Mouse (Mus musculus): ENCODE measurements at regions not wholly inside any gene's neighbourhood (a gene's known extent, or its start where the extent isn't known, plus 50 kb on each side); places are given as distances from the start of the nearest gene placed in this dataset.
"Not testable (repeated sequence)": the region's sequence is repeated elsewhere in the genome, so short reads cannot be mapped to it uniquely, and the experiment has no call there.

GRCm38 (mm10) chr5:45382804-45383203, 67.2 kb downstream of the Qdpr start:
- DNase-seq (ENCODE audit: low spot score in 2 of 2) = no peak

- no peak for DNase-seq (ENCODE audit: low spot score in 2 of 2)
These were observed 71.5 kb downstream of the Qdpr start for GRCm38 (mm10) chr5:45378486-45378885.

GRCm38 (mm10) chr5:45373069-45373468, 77.0 kb downstream of the Qdpr start:
- no peak for DNase-seq (ENCODE audit: low spot score in 2 of 2)

GRCm38 (mm10) chr5:45368451-45368850, 81.6 kb downstream of the Qdpr start:
- no peak for DNase-seq (ENCODE audit: low spot score in 2 of 2)

- no peak for DNase-seq (ENCODE audit: low spot score in 2 of 2)
These were observed 89.8 kb downstream of the Qdpr start for GRCm38 (mm10) chr5:45360189-45360588.

DNA sequence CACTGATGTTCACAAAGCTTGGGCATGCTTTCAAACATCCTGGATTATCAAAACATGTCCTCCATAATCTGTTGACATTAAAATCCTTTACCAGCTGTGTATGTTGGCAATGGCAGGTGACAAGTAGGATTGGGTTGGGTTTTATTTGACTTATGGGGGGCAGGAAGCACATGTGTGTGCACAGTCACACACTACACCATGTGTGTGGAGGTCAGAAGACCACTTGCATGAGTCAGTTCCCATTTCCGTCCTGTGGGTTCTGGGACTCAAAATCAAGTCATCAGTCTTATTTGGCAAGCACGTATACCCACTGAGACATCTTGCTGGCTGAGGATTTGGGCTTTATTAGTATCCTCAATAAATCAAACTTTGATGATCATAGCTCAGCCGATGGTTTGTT, 109.6 kb downstream of the Qdpr start:
- no peak for DNase-seq (ENCODE audit: low spot score in 2 of 2)

GRCm38 (mm10) chr5:45336801-45337200, 113.2 kb downstream of the Qdpr start:
- no peak for DNase-seq (ENCODE audit: low spot score in 2 of 2)

- not testable (repeated sequence) for DNase-seq (ENCODE audit: low spot score in 2 of 2)
These were observed 125.6 kb downstream of the Qdpr start for GRCm38 (mm10) chr5:45324468-45324867.

DNA sequence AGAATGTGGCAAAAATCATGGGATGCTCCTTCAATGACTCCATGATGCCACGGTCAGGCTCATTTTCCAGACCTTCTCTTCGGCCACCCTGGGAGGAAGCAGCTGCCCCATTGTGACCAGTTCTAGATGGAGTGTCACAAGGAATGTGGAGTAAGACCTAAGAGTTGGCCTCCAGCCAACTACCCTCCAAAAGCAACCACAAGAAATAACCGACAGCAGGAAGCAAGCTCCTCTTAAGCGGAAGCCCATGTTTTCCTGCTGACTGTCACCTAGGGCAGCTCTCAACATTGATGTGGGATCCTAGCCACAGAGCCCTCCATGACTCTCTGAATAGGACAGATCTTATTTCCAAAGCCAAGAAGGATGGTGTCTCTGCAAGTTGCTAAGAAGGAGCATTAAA, 126.5 kb downstream of the Qdpr start:
- no peak for DNase-seq (ENCODE audit: low spot score in 2 of 2)

DNA sequence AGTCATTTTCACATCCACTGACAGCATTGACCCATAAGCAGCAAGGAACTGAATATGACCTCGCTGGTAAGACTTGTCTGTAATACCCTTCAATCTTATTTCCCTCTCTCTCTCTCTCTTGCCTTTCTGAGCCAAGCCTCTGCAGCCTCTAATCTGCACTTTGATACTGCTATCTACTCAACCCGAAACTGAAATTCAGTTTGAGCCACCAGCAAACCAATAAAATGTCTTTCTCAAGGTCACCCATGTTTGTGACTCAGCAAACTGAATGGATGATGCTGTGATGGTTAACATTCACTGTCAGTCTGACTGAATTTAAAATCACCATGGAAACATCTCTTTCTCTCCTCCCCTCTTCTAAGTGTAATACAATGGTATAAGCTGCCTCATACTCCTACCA, 132.0 kb downstream of the Qdpr start:
- DNase-seq (ENCODE audit: low spot score in 2 of 2) = no peak

DNA sequence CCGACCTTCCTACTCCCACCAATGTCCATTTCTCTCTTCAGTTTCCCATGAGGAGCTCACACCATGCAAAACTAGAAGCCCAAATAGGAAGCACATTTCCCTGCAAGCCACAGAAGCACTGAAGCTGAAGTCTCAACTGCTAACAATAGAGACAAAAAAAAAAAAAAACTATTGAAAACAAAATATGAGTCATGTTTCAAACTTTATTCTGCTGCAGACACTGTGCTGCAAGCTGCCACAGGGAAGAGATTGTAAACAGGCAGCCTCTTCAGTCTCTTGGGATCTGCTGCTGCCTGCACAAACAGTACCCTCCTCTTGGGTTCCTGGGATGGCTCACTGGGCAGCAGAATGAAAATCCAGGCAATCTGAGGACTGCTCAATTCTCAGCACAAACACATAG, 148.9 kb downstream of the Qdpr start:
- no peak for DNase-seq (ENCODE audit: low spot score in 2 of 2)

- DNase-seq (ENCODE audit: low spot score in 2 of 2) = peak; percentile 20 to 43
These were observed 151.2 kb downstream of the Qdpr start for GRCm38 (mm10) chr5:45298872-45299271.

- no peak for DNase-seq (ENCODE audit: low spot score in 2 of 2)
These were observed 154.9 kb downstream of the Qdpr start for GRCm38 (mm10) chr5:45295134-45295533.

GRCm38 (mm10) chr5:45292833-45293546, 157.0 kb downstream of the Qdpr start:
- no peak for DNase-seq (ENCODE audit: low spot score in 2 of 2)

DNA sequence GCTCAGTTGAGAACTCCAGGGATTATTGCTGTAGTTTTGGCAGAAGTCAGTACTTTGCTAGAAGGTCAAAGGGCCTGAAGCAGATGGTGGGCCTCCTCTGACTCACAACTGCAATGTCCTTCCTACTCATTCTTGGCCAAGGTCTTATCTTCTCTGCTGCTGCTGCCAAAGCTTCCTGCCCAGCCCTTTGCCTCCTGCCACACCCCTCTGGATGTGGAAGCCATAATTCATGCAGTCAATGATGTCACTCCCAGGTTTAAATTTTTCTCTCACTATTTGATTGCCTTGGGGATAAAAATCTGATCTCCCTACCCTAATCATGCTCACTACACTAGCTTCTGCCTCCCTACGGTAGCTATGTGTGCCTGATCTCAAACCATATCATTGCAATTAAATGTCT, 157.7 kb downstream of the Qdpr start:
- no peak for DNase-seq (ENCODE audit: low spot score in 2 of 2)

DNA sequence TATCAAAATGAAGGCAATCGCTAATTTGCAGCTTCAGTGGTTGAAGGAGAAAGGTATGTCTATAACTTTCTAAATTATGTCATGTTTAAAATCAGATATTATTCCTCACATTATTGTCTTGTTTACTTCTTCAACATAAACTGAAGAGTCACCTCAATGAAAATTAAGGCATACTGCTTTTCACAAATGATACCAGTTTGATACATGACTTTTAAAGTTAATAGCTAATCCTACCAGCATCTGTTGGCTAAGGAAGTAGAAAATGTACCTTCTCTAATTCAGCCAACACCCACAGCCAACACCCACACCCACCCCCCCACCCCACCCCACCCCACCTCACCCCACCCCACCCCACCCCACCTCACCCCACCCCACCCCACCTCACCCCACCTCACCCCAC, 158.3 kb downstream of the Qdpr start:
- DNase-seq (ENCODE audit: low spot score in 2 of 2) = no peak

DNA sequence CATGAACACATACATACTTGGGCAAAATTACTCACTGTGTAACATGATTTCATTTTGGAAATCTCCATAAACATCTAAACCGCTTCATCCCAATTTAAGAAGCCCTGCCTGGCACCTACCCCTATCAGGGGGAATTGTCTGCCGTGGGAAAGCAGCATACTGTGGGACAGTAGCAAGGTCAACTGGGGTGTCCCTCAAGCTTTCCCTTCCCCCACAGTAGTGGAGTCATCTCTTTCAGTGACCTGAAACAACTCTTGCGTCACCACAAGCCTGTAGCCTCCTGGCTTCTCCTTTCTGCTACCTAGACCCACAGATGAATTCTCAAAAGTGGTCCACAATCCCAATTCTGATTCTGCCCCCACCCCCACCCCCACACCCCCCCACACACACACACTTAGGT, 158.8 kb downstream of the Qdpr start:
- DNase-seq (ENCODE audit: low spot score in 2 of 2) = no peak

DNA sequence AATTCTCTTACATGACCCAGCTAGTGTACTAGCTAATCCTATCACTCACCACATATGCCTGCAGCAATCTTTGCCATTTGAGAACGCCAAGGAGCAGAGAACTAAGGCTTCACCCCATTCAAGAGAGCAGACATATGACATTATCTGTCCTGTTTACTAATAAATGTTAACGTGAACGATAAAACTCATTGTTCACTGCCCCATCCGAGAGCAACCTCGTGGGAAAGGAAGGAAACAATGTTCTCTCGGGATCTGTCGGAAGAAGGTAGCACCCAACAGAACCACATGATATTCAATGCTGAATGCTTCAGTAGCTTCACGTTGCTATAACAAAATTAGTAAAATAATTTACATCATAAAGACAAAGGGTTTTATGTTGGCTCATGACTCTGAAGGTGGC, 163.6 kb downstream of the Qdpr start:
- DNase-seq (ENCODE audit: low spot score in 2 of 2) = no peak

- DNase-seq (ENCODE audit: low spot score in 2 of 2) = no peak
These were observed 165.4 kb downstream of the Qdpr start for GRCm38 (mm10) chr5:45284680-45285079.

DNA sequence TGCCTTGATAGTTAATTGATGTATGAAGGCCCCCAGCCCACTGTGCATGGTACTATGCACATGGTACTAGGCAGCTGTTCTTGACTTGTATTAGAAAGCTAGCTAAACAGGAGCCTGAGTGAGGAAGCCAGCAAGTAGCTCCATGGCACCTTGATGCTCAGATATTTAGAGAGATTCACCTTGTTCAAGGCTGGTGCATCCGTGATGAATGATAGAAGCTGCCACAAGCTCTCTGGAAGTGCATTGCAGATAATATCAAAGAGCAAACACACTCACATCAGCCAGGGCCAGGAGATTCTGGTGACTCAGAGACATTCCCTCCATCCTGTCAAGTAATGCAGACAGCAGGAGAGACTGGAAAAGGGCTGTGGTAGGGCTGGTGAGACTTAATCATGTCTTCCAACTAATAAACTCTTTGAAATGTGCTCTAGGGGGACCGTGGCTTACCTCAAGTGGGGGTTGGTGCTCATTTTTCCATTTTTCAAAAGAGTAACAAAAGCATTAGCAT, 166.1 kb downstream of the Qdpr start:
- DNase-seq (ENCODE audit: low spot score in 2 of 2) = no peak

GRCm38 (mm10) chr5:45282207-45282930, 167.7 kb downstream of the Qdpr start:
- no peak for DNase-seq (ENCODE audit: low spot score in 2 of 2)

GRCm38 (mm10) chr5:45278571-45278970, 171.5 kb downstream of the Qdpr start:
- DNase-seq (ENCODE audit: low spot score in 2 of 2) = peak; percentile 65 to 83

GRCm38 (mm10) chr5:45278005-45278432, 172.0 kb downstream of the Qdpr start:
- no peak for DNase-seq (ENCODE audit: low spot score in 2 of 2)
